In genomic region chr8:13472284-13472683, GRCm38 (mm10) we compare ENCODE assay signal across 9 mouse cellular contexts. TPM values are rescaled to one million over a fixed set of nuclear protein-coding genes. Genes with fewer than 3 reads are reported as not detected.
DNase-seq lines count a peak whose midpoint lies in the region; ATAC-seq and TF ChIP-seq lines count a peak whose summit lies in the region.
"Had no signal": no experiment of that assay in that cellular context is flagged by ENCODE, and none has a peak within 500 bp of the region (broad histone marks: within the 10 kb centered on the region; RNA-seq: fewer than 3 reads in every experiment).

No protein-coding gene starts in this region.

- H3K4me2 ChIP-seq in heart, postnatal 0 days (ENCODE audit: low read depth, low read length), result no peak overlapping the region
- no peak overlapping the region for H3K4me2 ChIP-seq in lung, embryonic 15.5 days
- H3K4me2 ChIP-seq in midbrain, embryonic 14.5 days (ENCODE audit: low read length), result no peak overlapping the region
- H3K4me2 ChIP-seq: liver, embryonic 13.5 days had no signal

- no peaks in the 10 kb centered on the region for H3K36me3 ChIP-seq in embryonic facial prominence, embryonic 10.5 days (replicated peaks)
- peaks cover 91% of the 10 kb centered on the region for H3K36me3 ChIP-seq in heart, postnatal 0 days (replicated peaks; ENCODE audit: control insufficient read depth, insufficient read depth, low read length)
- H3K36me3 ChIP-seq in lung, embryonic 15.5 days, result no peaks in the 10 kb centered on the region
- H3K36me3 ChIP-seq in midbrain, embryonic 14.5 days (ENCODE audit: control insufficient read depth, insufficient read depth, low read length), result no peaks in the 10 kb centered on the region
- H3K36me3 ChIP-seq: liver, embryonic 13.5 days had no signal

- H3K9ac ChIP-seq in heart, postnatal 0 days (replicated peaks; ENCODE audit: low read depth, low read length), result no peak overlapping the region; the same call in 1 of the 2 replicates
- H3K9ac ChIP-seq in lung, embryonic 15.5 days, result no peak overlapping the region
- H3K9ac ChIP-seq in midbrain, embryonic 14.5 days (replicated peaks; ENCODE audit: low read length), result no peak overlapping the region
- H3K9ac ChIP-seq: liver, embryonic 13.5 days had no signal

- no peak for TF ChIP-seq CTCF in heart, postnatal 0 days (IDR thresholded peaks at IDR 0.05; ENCODE audit: low read depth)

- peak; percentile 83; the same call in 1 of the 2 replicates for TF ChIP-seq EP300 in heart, postnatal 0 days (IDR thresholded peaks at IDR 0.05; ENCODE audit: low read depth)

- no peaks in the 10 kb centered on the region for H3K9me3 ChIP-seq in embryonic facial prominence, embryonic 10.5 days
- H3K9me3 ChIP-seq in heart, postnatal 0 days (replicated peaks; ENCODE audit: control insufficient read depth, low read length), result no peaks in the 10 kb centered on the region
- no peaks in the 10 kb centered on the region for H3K9me3 ChIP-seq in lung, embryonic 15.5 days
- no peaks in the 10 kb centered on the region for H3K9me3 ChIP-seq in midbrain, embryonic 14.5 days (ENCODE audit: control insufficient read depth, low read length)
- H3K9me3 ChIP-seq: liver, embryonic 13.5 days had no signal

- H3K4me3 ChIP-seq in embryonic facial prominence, embryonic 10.5 days, result no peak overlapping the region
- no peak overlapping the region for H3K4me3 ChIP-seq in heart, postnatal 0 days (ENCODE audit: low read depth, low read length)
- H3K4me3 ChIP-seq in lung, embryonic 15.5 days, result no peak overlapping the region
- H3K4me3 ChIP-seq in midbrain, embryonic 14.5 days (replicated peaks; ENCODE audit: low read depth, low read length), result no peak overlapping the region
- H3K4me3 ChIP-seq: liver, embryonic 13.5 days had no signal

- peaks cover 5% of the 10 kb centered on the region; the same call in 1 of the 2 replicates for H3K4me1 ChIP-seq in embryonic facial prominence, embryonic 10.5 days
- peaks cover 13% of the 10 kb centered on the region for H3K4me1 ChIP-seq in heart, postnatal 0 days (ENCODE audit: control insufficient read depth, insufficient read depth)
- 0 out of 2 replicates have a peak, but pooled peaks cover 11% of the 10 kb centered on the region for H3K4me1 ChIP-seq in lung, embryonic 15.5 days
- H3K4me1 ChIP-seq in midbrain, embryonic 14.5 days (ENCODE audit: control insufficient read depth, insufficient read depth, low read length), result no peaks in the 10 kb centered on the region
- H3K4me1 ChIP-seq: liver, embryonic 13.5 days had no signal

- DNase-seq in adrenal gland, postnatal 10 days, result peak; percentile 61
- DNase-seq in adrenal gland, postnatal 4 days (ENCODE audit: low spot score in 2 of 2), result no peak
- peak; percentile 48 for DNase-seq in embryonic facial prominence, embryonic 10.5 days (ENCODE audit: low spot score)
- peak; percentile 86 for DNase-seq in heart, postnatal 0 days (ENCODE audit: low spot score)
- no peak for DNase-seq in midbrain, embryonic 14.5 days
- no peak for DNase-seq in urinary bladder, postnatal 36 days (ENCODE audit: low spot score in 2 of 2)
- DNase-seq: liver, embryonic 13.5 days had no signal

- WGBS in embryonic facial prominence, embryonic 10.5 days, result 73% methylated on average over 7 of the region's 7 CpGs
- WGBS in heart, postnatal 0 days, result 30% methylated on average over 7 of the region's 7 CpGs
- 21% methylated on average over 7 of the region's 7 CpGs for WGBS in lung, embryonic 15.5 days
- WGBS in midbrain, embryonic 14.5 days, result 85% methylated on average over 7 of the region's 7 CpGs

- no peaks in the 10 kb centered on the region for H3K27me3 ChIP-seq in embryonic facial prominence, embryonic 10.5 days (replicated peaks; ENCODE audit: low read depth, poor library complexity, severe bottlenecking)
- H3K27me3 ChIP-seq in heart, postnatal 0 days (ENCODE audit: control insufficient read depth, insufficient read depth, low read length), result no peaks in the 10 kb centered on the region
- H3K27me3 ChIP-seq in lung, embryonic 15.5 days, result no peaks in the 10 kb centered on the region
- no peaks in the 10 kb centered on the region for H3K27me3 ChIP-seq in midbrain, embryonic 14.5 days (ENCODE audit: control insufficient read depth, insufficient read depth, low read length)
- H3K27me3 ChIP-seq: liver, embryonic 13.5 days had no signal

- ATAC-seq in heart, postnatal 0 days (ENCODE audit: insufficient read depth, low read depth), result peak; percentile 97
- ATAC-seq in lung, embryonic 15.5 days (ENCODE audit: borderline replicate concordance, extremely low read depth, low FRiP score, low TSS enrichment), result peak; percentile 55; the same call in 1 of the 2 replicates
- no peak for ATAC-seq in frontal cortex, adult (ENCODE audit: low TSS enrichment)
- no peak for ATAC-seq in midbrain, embryonic 14.5 days (ENCODE audit: low FRiP score, low TSS enrichment)

- H3K27ac ChIP-seq in embryonic facial prominence, embryonic 10.5 days (replicated peaks), result no peak overlapping the region
- peak overlapping the region; percentile 93 for H3K27ac ChIP-seq in heart, postnatal 0 days (ENCODE audit: low read depth)
- H3K27ac ChIP-seq in lung, embryonic 15.5 days, result no peak overlapping the region
- no peak overlapping the region for H3K27ac ChIP-seq in midbrain, embryonic 14.5 days (replicated peaks; ENCODE audit: low read depth, low read length)
- H3K27ac ChIP-seq: liver, embryonic 13.5 days had no signal

RNA-seq across cellular contexts. Expression of gene Gas6, which starts 22.0 kb away (rescaled TPM):
- 10 to 100 TPM; 98.1 to 99.0 TPM for total RNA-seq in adrenal gland, postnatal 10 days (2021)
- total RNA-seq in adrenal gland, postnatal 4 days (2021), result 100 to 1,000 TPM; 158 to 160 TPM
- 7.8 and 8.2 TPM in 2 replicates for polyA plus RNA-seq in embryonic facial prominence, embryonic 10.5 days (2016; fragmentation: Nextera tagmentation; extraction: Ambion mirVana)
- 275 and 304 TPM in 2 replicates for total RNA-seq in heart, postnatal 0 days (2014; rRNA removed; ENCODE audit: low replicate concordance)
- 175 and 179 TPM in 2 replicates for polyA plus RNA-seq in heart, postnatal 0 days (2015; fragmentation: Nextera tagmentation; extraction: Ambion mirVana)
- 74.8 and 85.7 TPM in 2 replicates for polyA plus RNA-seq in lung, embryonic 15.5 days (2015; fragmentation: Nextera tagmentation; extraction: Ambion mirVana)
- polyA plus RNA-seq in midbrain, embryonic 14.5 days (2014; fragmentation: Nextera tagmentation; extraction: Ambion mirVana), result 17.7 and 19.2 TPM in 2 replicates

RNA-seq across cellular contexts. Expression of gene Tmem255b, which starts 37.3 kb away (rescaled TPM):
- 1 to 10 TPM; 3.4 to 5.3 TPM for total RNA-seq in adrenal gland, postnatal 10 days (2021)
- 1 to 10 TPM; 1.7 to 3.3 TPM for total RNA-seq in adrenal gland, postnatal 4 days (2021)
- polyA plus RNA-seq in embryonic facial prominence, embryonic 10.5 days (2016; fragmentation: Nextera tagmentation; extraction: Ambion mirVana), result 0.13 and 0.20 TPM in 2 replicates
- total RNA-seq in heart, postnatal 0 days (2014; rRNA removed; ENCODE audit: low replicate concordance), result 3.1 and 8.9 TPM in 2 replicates
- polyA plus RNA-seq in heart, postnatal 0 days (2015; fragmentation: Nextera tagmentation; extraction: Ambion mirVana), result 3.3 and 3.6 TPM in 2 replicates
- 0.67 and 0.75 TPM in 2 replicates for polyA plus RNA-seq in lung, embryonic 15.5 days (2015; fragmentation: Nextera tagmentation; extraction: Ambion mirVana)
- 0.29 TPM in 1 of 2 replicates, not detected in the other for polyA plus RNA-seq in midbrain, embryonic 14.5 days (2014; fragmentation: Nextera tagmentation; extraction: Ambion mirVana)
- polyA plus RNA-seq: liver, embryonic 13.5 days had no signal

Comparison
In these comparisons a context has a peak if more than half of its experiments do, and no peak if none do; other contexts are left out.
1. DNase-seq: peak in adrenal gland, postnatal 10 days (single experiment), embryonic facial prominence, embryonic 10.5 days (single experiment) and heart, postnatal 0 days (single experiment); none in adrenal gland, postnatal 4 days (0 of 2), midbrain, embryonic 14.5 days (single experiment) and urinary bladder, postnatal 36 days (0 of 2).
2. ATAC-seq: peak in heart, postnatal 0 days (single experiment) and lung, embryonic 15.5 days (single experiment); none in frontal cortex, adult (single experiment) and midbrain, embryonic 14.5 days (single experiment).